Mouse (Mus musculus) CH12.LX (cell line): ENCODE data around the gene Cuedc1.
A peak's percentile ranks its signal among the peaks of the same experiment; 100 is the strongest.

ENCODE experiments used
- BHLHE40 ChIP-seq: IDR thresholded peaks from 2 replicates; pipeline ENCODE4 v1.6.1; 2011; ENCODE audit warnings: mild to moderate bottlenecking, low read depth, low read length, improper control_type of control experiment
- CHD2 ChIP-seq: IDR thresholded peaks from 2 replicates; pipeline ENCODE4 v1.6.1; 2011; ENCODE audit warnings: low read length, improper control_type of control experiment
- CTCF ChIP-seq, 2 experiments: IDR thresholded peaks in 1 of 2; conservative IDR thresholded peaks in 1 of 2; 2 replicates each; pipeline ENCODE4 v1.5.1; 2011 to 2012; ENCODE audit warnings: low read depth in 2 of 2, low read length in 2 of 2, improper control_type of control experiment in 1 of 2, inconsistent platforms in 1 of 2, mild to moderate bottlenecking in 1 of 2, moderate library complexity in 1 of 2
- ETS1 ChIP-seq: conservative IDR thresholded peaks from 2 replicates; pipeline ENCODE4 v1.6.1; 2012; ENCODE audit warnings: low read depth, mild to moderate bottlenecking, inconsistent platforms, low read length, improper control_type of control experiment, moderate library complexity
- KAT2A ChIP-seq: IDR thresholded peaks from 2 replicates; pipeline ENCODE4 v1.6.1; 2012; ENCODE audit warnings: low read length, improper control_type of control experiment, inconsistent platforms; ENCODE audit not compliant: insufficient replicate concordance
- MAZ ChIP-seq: IDR thresholded peaks from 2 replicates; pipeline ENCODE4 v1.6.1; 2012; ENCODE audit warnings: low read depth, mild to moderate bottlenecking, inconsistent platforms, low read length, improper control_type of control experiment, moderate library complexity
- MEF2A ChIP-seq: IDR thresholded peaks from 2 replicates; pipeline ENCODE4 v1.6.1; 2014; ENCODE audit warnings: low read depth, mild to moderate bottlenecking, inconsistent platforms, low read length, improper control_type of control experiment, borderline replicate concordance
- POLR2A ChIP-seq: IDR thresholded peaks from 2 replicates; pipeline ENCODE4 v1.6.1; 2011; ENCODE audit warnings: low read depth, mild to moderate bottlenecking, improper control_type of control experiment, low read length
- SIN3A ChIP-seq: IDR thresholded peaks from 2 replicates; pipeline ENCODE4 v1.6.1; 2012; ENCODE audit warnings: low read length, improper control_type of control experiment, inconsistent platforms
- SMC3 ChIP-seq: IDR thresholded peaks from 2 replicates; pipeline ENCODE4 v1.6.1; 2011; ENCODE audit warnings: low read depth, low read length, improper control_type of control experiment
- UBTF ChIP-seq: IDR thresholded peaks from 2 replicates; pipeline ENCODE4 v1.6.1; 2012; ENCODE audit warnings: low read depth, mild to moderate bottlenecking, inconsistent platforms, low read length, improper control_type of control experiment, moderate library complexity
- USF2 ChIP-seq: conservative IDR thresholded peaks from 2 replicates; pipeline ENCODE4 v1.6.1; 2011; ENCODE audit warnings: low read depth, low read length, improper control_type of control experiment
- ZKSCAN1 ChIP-seq: IDR thresholded peaks from 2 replicates; pipeline ENCODE4 v1.6.1; 2012; ENCODE audit warnings: low read depth, inconsistent platforms, low read length, improper control_type of control experiment, borderline replicate concordance
- ZMIZ1 ChIP-seq: IDR thresholded peaks from 2 replicates; pipeline ENCODE4 v1.6.1; 2012; ENCODE audit warnings: low read depth, mild to moderate bottlenecking, inconsistent platforms, low read length, improper control_type of control experiment

DNA sequence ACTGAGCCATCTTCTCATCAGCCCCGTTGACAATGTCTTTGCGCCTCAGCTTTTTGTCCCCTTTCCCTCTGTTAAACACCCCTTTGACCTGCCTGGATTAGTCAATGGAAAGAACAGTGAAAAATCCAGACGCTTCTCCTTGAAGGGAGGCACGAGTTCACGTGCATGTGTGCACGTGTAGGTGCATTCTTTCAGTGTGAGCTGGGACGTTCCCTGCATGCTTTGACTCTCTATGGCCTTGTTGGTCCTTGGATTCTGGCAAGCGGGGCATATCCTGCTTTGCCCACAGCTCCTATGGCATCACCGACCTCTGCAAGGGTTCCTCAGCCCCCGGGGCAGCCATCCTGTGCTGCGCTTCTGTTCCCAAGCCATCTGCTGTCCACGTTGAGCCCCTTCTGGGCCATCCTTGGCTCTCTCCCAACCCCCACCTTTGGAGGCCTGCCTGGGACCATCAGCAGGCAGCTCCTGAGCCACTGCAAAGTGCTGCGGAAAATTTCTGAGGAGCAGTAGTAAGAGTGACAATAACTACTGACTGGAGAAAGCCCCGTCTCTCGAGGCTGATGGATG, 74.1 kb downstream of the Cuedc1 start:
- no peak for TF ChIP-seq MEF2A
- no peak for TF ChIP-seq MAZ
- TF ChIP-seq UBTF, result no peak
- TF ChIP-seq ETS1, result no peak
- TF ChIP-seq CTCF (conservative IDR thresholded peaks at IDR 0.05 in 1 of 2, IDR thresholded peaks at IDR 0.05 in 1 of 2; ENCODE audit: low read depth in 2 of 2, low read length in 2 of 2), result no peak
- no peak for TF ChIP-seq SMC3
- TF ChIP-seq POLR2A, result no peak
- TF ChIP-seq SIN3A, result no peak
- TF ChIP-seq USF2, result no peak
- no peak for TF ChIP-seq ZMIZ1
- no peak for TF ChIP-seq KAT2A
- TF ChIP-seq BHLHE40, result 0 out of 2 replicates have a peak, but pooled peaks have one; percentile 22
- TF ChIP-seq CHD2, result no peak
- TF ChIP-seq ZKSCAN1, result no peak
